Mouse (Mus musculus): ENCODE measurements at regions not wholly inside any gene's neighbourhood (a gene's known extent, or its start where the extent isn't known, plus 50 kb on each side); places are given as distances from the start of the nearest gene placed in this dataset.
A peak's percentile ranks its signal among the peaks of the same experiment; 100 is the strongest.

DNA sequence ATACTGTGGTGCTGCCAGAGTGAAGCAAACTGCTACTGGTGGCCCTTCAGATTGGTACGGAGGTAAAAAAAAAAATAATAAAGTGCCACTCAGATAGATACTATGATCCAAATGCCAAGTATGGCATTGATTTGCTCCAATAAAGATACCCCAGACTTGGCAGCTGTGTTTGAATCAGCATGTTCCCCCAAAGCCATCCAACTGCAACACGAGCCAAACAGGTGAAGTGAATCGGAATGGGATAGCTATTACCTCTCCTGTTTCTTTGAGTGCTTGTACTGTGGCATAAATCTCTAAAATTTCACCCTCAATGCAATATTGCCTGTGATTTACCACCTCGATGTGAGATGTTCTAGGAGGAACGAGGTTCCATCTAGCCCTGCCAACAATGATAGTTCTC, 365.4 kb downstream of the Gm45692 start:
- no peaks in the 10 kb centered on the region for H3K36me3 ChIP-seq (replicated peaks)
- no peak for DNase-seq (ENCODE audit: extremely low spot score, low spot score)
- WGBS = 87% methylated on average over 5 of the region's 5 CpGs

DNA sequence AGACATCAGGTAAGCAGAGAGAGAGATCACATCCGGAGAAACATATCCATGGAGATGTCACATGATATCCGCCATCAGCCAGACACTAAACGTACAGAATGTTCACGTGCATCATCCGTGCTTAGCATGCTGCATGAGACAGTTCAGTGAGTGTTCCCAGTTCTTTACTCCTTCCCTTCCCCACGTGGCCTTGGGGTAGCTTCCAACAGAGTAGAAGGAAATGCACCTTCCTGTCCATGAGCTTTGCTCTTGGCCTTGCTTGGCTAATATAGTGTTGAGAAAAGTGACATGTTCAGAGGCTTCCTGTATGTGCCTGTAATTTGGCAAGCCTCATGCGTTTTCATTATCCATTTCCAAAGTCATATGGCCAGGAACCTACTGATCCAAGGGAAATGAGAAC, 368.5 kb downstream of the Gm45692 start:
- Histone ChIP-seq H3K36me3 (replicated peaks) (no peaks in the 10 kb centered on the region), H3K27me3 (ENCODE audit: poor library complexity, severe bottlenecking) (no peaks in the 10 kb centered on the region), H3K9me3 (no peaks in the 10 kb centered on the region), H3K27ac (no peak overlapping the region), H3K4me3 (no peak overlapping the region), H3K4me1 (peaks cover 9% of the 10 kb centered on the region)
- WGBS = 90% methylated on average over 7 of the region's 7 CpGs
- no peak for DNase-seq (ENCODE audit: extremely low spot score, low spot score)

More for the DNA sequence above, 365.4 kb downstream of the Gm45692 start:
- no peak overlapping the region for H3K4me3 ChIP-seq
- H3K27ac ChIP-seq = no peak overlapping the region
- H3K4me1 ChIP-seq = peaks cover 9% of the 10 kb centered on the region
- 0 out of 2 replicates have a peak, but pooled peaks cover 8% of the 10 kb centered on the region for H3K27me3 ChIP-seq (ENCODE audit: poor library complexity, severe bottlenecking)
- H3K9me3 ChIP-seq = no peaks in the 10 kb centered on the region

DNA sequence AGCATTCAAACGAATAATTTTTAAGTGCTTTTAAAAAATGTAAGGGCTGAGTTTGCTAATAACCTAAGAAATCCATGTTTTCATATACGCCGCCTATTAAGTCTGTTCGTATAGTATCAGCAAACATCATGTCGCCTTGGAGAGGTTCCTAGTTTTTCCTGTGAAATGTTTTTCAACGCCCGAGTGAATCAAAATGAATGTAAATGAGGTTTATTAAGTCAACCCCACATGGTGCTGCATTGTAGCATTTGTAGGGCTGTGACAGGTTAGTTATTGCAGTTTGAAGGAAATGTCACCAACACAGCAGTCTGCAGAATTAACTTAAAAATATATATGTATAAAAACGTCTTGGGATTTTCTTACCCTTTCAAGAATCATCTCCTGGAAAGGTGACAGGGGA, 369.3 kb downstream of the Gm45692 start:
- no peak overlapping the region for H3K27ac ChIP-seq
- H3K4me3 ChIP-seq = no peak overlapping the region
- H3K4me1 ChIP-seq = peaks cover 9% of the 10 kb centered on the region
- WGBS = 83% methylated on average over 8 of the region's 8 CpGs
- no peaks in the 10 kb centered on the region for H3K9me3 ChIP-seq
- no peak for DNase-seq (ENCODE audit: extremely low spot score, low spot score)
- no peaks in the 10 kb centered on the region for H3K36me3 ChIP-seq (replicated peaks)
- H3K27me3 ChIP-seq (ENCODE audit: poor library complexity, severe bottlenecking) = no peaks in the 10 kb centered on the region

DNA sequence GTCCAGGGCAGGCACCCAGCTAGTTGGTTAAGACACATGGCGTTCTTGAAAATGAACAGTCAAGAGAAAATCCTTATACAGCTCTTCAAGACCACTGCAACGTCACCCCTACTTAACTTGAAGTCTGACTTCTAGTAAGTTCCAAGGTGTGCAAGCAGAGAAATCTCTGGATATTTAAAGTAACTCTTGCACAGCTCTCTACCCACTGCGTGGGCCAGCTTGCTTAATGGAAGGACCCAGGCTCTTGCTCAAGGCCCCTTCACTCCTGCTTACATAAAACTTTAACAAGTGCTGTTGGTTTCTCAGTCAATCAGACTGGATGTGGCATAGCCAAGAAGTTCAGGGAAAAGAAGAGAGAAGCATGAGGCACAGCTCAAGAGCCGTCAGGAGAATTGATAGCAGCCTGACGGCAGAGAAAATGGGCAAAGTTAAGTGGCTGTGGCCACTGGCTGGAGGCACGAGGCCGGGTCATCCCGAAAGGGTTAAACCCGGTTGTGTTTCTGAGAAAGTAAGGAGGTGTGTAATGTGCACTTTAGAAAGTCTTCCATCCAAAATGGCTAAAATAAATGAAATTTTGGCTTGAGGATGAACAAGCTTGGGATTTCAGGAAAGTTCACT, 382.0 kb downstream of the Gm45692 start:
- no peaks in the 10 kb centered on the region for H3K36me3 ChIP-seq (replicated peaks)
- H3K4me3 ChIP-seq = no peak overlapping the region
- peaks cover 20% of the 10 kb centered on the region for H3K4me1 ChIP-seq
- DNase-seq (ENCODE audit: extremely low spot score, low spot score) = peak; percentile 10
- no peak overlapping the region for H3K27ac ChIP-seq
- H3K9me3 ChIP-seq = no peaks in the 10 kb centered on the region
- no peaks in the 10 kb centered on the region for H3K27me3 ChIP-seq (ENCODE audit: poor library complexity, severe bottlenecking)
- 89% methylated on average over 9 of the region's 9 CpGs for WGBS

DNA sequence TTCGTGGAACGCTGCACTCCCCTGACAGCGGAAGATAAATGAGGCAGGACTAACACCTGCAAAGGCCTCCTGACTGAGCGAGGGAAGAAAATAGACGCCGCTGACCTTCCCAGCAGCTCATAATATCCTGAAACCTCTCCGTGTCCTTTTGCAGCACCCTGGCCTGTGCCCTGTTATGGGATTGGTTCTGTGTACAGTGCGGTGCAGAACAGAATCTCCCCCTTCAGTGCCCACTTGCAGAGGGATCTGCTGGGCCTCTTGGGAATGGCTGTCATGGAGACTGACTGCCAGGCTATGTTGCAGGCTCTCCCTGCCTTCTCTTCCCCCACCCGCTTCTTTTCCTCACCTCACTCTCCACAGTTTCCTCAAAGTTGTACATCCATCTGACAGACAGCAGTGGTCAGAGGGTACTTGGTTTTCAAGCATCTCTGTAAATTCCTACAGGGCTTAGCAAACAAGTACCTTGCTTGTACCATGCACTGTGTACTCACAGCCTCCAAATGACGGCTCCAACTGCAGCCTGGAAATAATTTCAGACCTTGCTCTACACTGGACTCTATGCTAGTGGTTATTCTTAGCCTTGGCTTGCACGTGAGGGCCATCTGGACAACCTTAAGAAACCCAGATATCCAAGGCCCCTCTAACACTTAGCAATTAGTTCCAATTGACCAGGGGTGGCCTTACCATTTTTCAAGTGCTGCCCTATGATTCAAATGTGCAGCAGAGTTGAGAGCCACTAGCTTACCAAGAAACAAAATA, 382.7 kb downstream of the Gm45692 start:
- Histone ChIP-seq H3K4me3 (no peak overlapping the region), H3K36me3 (replicated peaks) (no peaks in the 10 kb centered on the region), H3K9me3 (no peaks in the 10 kb centered on the region), H3K4me1 (peaks cover 20% of the 10 kb centered on the region), H3K27ac (no peak overlapping the region), H3K27me3 (ENCODE audit: poor library complexity, severe bottlenecking) (no peaks in the 10 kb centered on the region)
- DNase-seq (ENCODE audit: extremely low spot score, low spot score) = peak; percentile 12
- WGBS = 81% methylated on average over 11 of the region's 11 CpGs

DNA sequence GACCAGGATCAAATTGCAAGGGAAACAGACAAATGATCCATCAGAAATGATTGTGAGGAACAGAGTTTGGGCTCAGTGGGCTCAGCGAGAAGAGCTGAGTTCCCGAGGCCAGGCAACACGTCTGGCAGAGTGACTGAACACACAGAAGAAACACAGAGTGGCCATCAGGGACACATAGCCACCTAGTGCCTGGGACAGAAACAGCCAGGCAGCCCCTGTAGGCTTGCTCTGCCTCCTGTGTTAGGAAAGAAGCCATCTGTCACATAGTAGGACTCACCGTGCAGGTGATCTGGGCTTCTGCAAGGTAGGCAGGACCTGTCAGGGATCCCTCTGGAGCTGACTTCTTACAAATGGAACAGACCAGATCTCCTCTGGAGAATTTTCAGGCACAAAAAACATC, 383.4 kb downstream of the Gm45692 start:
- no peak overlapping the region for H3K4me3 ChIP-seq
- DNase-seq (ENCODE audit: extremely low spot score, low spot score) = peak; percentile 14
- 65% methylated on average over 4 of the region's 4 CpGs for WGBS
- H3K9me3 ChIP-seq = no peaks in the 10 kb centered on the region
- H3K36me3 ChIP-seq (replicated peaks) = no peaks in the 10 kb centered on the region
- peaks cover 24% of the 10 kb centered on the region for H3K4me1 ChIP-seq
- no peak overlapping the region for H3K27ac ChIP-seq
- no peaks in the 10 kb centered on the region for H3K27me3 ChIP-seq (ENCODE audit: poor library complexity, severe bottlenecking)

DNA sequence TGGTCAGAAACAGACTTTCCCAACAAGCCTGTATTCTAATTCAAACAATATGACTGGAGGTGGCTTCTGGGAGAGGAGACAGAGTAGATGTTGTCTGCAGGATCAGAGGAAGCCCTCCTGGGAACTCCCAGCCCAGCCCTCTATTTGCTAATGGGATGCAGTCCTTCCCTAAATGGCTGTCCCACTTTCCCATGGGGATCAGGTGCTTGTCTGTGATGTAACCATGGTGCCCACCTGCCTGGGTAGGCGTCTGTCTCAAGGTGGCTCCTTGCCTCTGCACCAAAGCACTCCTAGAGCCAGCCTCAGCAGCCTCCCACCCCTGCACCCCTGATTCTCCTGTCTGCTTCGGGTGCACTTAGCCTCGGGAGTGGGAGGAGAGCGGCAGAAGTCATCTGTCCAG, 384.6 kb downstream of the Gm45692 start:
- Histone ChIP-seq H3K27me3 (ENCODE audit: poor library complexity, severe bottlenecking) (no peaks in the 10 kb centered on the region), H3K4me1 (peaks cover 28% of the 10 kb centered on the region), H3K36me3 (replicated peaks) (no peaks in the 10 kb centered on the region), H3K4me3 (no peak overlapping the region), H3K27ac (no peak overlapping the region), H3K9me3 (no peaks in the 10 kb centered on the region)
- WGBS = 77% methylated on average over 4 of the region's 4 CpGs
- peak; percentile 7 for DNase-seq (ENCODE audit: extremely low spot score, low spot score)

DNA sequence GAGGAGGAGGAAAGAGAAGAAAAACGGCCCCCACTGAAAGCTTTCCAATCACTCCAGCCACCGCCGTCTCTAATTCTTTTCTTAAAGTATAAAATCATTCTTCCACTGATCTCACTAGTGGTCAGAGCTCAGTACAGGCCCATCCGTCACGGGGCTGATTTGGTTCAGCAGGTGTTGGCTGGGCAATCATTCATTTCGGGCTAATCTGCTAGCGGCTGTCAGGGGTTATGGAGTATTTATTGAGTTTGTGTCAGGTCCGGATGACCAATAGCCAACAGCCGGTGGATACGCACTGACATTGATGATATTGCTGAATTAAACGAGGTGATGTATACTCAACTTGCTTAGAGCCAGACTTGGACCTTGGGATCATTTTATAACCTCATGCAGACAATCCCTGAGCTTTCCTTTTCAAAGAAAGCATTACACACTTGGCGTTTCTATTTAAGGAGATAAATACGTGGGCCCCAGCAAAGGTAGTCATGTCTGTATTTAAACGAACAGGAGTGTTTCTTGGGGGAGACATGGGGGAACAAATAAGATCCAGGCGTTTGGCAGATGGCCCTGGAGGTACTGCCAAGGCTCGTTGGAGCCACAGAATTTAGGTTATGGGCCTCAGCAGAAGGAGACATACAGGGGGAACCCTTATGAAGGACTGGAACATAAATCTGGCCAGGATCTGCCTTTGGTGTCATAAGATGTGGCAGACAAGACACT, 385.1 kb downstream of the Gm45692 start:
- Histone ChIP-seq H3K9me3 (no peaks in the 10 kb centered on the region), H3K4me3 (no peak overlapping the region), H3K4me1 (peaks cover 26% of the 10 kb centered on the region), H3K36me3 (replicated peaks) (no peaks in the 10 kb centered on the region), H3K27me3 (ENCODE audit: poor library complexity, severe bottlenecking) (no peaks in the 10 kb centered on the region), H3K27ac (no peak overlapping the region)
- DNase-seq (ENCODE audit: extremely low spot score, low spot score) = peak; percentile 6
- 86% methylated on average over 16 of the region's 16 CpGs for WGBS

DNA sequence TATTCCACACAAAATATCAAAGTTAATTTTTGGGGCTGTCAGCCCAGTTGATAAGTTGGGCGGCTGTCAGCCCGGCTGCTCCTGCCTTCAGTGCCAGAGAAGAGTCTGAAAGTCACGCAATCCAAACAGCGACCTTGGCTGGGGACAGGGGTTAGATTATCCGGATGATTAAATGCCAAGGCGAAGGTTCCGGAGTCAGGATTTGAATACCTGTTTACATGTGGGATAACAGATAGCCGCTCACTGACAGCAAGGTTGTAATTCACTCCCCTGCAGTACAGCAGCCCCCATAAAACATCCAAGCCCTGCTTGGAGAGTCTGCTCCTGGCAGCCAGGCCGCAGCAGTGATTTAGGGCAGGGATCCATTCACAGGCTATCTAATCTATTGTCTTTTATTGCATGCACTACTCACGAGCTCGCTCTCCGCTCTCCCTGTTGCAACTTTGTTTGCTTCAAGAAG, 388.3 kb downstream of the Gm45692 start:
- no peaks in the 10 kb centered on the region for H3K9me3 ChIP-seq
- WGBS = 74% methylated on average over 12 of the region's 12 CpGs
- DNase-seq (ENCODE audit: extremely low spot score, low spot score) = peak; percentile 11
- H3K27ac ChIP-seq = no peak overlapping the region
- H3K36me3 ChIP-seq (replicated peaks) = no peaks in the 10 kb centered on the region
- H3K4me3 ChIP-seq = no peak overlapping the region
- H3K27me3 ChIP-seq (ENCODE audit: poor library complexity, severe bottlenecking) = no peaks in the 10 kb centered on the region
- peaks cover 14% of the 10 kb centered on the region; the same call in 1 of the 2 replicates for H3K4me1 ChIP-seq

DNA sequence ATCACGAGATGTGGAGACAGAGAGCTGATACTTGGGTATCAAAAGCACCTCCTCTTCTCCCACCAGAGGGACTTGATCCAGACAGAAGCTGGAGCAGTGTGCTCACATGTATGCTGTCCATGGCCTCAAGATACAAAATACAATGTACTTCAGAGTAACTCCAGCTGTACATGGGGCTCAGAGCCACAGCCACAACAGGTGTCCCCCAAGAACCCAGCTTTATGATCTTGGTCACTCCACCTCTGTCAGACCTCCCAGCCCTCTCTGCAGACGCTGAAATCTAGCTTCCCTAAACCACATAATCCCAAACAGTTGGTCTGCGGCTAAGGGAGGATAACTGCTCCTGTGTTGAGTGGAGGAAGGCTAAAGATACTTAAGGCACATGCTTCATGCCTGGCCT, 389.9 kb downstream of the Gm45692 start:
- Histone ChIP-seq H3K4me1 (0 out of 2 replicates have a peak, but pooled peaks cover 7% of the 10 kb centered on the region), H3K36me3 (replicated peaks) (no peaks in the 10 kb centered on the region), H3K27me3 (ENCODE audit: poor library complexity, severe bottlenecking) (no peaks in the 10 kb centered on the region), H3K4me3 (no peak overlapping the region), H3K27ac (no peak overlapping the region), H3K9me3 (no peaks in the 10 kb centered on the region)
- WGBS = 84% methylated on average over 3 of the region's 3 CpGs
- DNase-seq (ENCODE audit: extremely low spot score, low spot score) = peak; percentile 9

DNA sequence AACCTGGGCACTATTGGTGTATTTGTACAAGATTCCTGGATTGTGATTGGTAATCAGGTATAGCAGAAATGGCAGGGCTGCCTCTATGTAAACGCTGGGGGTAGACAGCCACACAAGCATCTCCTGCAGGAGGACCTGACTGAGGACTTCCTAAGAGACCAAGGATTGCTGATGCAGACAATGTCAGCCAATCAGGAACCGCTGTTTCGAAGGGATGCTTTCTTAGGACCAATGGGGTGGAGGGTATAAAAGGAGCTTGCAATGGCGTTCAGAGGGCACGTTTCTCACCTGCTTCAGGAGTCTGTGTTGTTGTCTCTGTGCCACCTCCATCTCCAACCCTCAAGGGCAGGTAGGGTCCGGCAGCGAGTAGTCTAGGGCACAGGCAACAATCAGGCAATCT, 393.7 kb downstream of the Gm45692 start:
- no peaks in the 10 kb centered on the region for H3K36me3 ChIP-seq (replicated peaks)
- no peaks in the 10 kb centered on the region for H3K9me3 ChIP-seq
- H3K4me3 ChIP-seq = no peak overlapping the region
- 0 out of 2 replicates have a peak, but pooled peaks cover 2% of the 10 kb centered on the region for H3K4me1 ChIP-seq
- H3K27me3 ChIP-seq (ENCODE audit: poor library complexity, severe bottlenecking) = no peaks in the 10 kb centered on the region
- WGBS = 87% methylated on average over 7 of the region's 7 CpGs
- DNase-seq (ENCODE audit: extremely low spot score, low spot score) = peak; percentile 12
- H3K27ac ChIP-seq = no peak overlapping the region

DNA sequence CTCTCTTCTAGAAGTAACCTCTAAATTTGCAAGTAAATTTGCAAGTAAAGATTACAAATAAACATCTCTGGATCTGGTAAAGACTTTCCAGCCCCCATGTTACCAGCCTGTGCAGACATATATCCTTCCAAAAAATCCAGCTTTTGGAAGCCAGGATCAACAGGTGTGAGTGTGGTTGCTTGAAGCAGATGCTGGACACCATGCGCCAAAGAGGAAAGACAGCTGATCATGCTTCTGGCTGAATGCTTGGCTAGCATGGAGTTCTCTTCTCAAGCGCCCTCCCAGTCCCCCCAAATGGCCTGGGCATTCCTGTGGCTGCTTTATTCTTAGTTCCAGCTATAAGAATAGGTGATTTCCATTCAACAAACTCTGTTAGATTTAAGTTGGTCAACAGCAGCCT, 404.9 kb downstream of the Gm45692 start:
- no peak for DNase-seq (ENCODE audit: extremely low spot score, low spot score)
- Histone ChIP-seq H3K36me3 (replicated peaks) (no peaks in the 10 kb centered on the region), H3K4me3 (no peak overlapping the region), H3K27me3 (ENCODE audit: poor library complexity, severe bottlenecking) (no peaks in the 10 kb centered on the region), H3K27ac (no peak overlapping the region), H3K4me1 (peaks cover 19% of the 10 kb centered on the region), H3K9me3 (no peaks in the 10 kb centered on the region)
- 90% methylated on average over 2 of the region's 2 CpGs for WGBS
